Mouse (Mus musculus): Measurements from ENCODE around the gene Fam193a. TPM values are rescaled to one million over a fixed set of nuclear protein-coding genes. Genes with fewer than 3 reads are reported as not detected.

Fam193a gene
- polyA plus RNA-seq, 1 experiment, result 40.2 TPM

DNA sequence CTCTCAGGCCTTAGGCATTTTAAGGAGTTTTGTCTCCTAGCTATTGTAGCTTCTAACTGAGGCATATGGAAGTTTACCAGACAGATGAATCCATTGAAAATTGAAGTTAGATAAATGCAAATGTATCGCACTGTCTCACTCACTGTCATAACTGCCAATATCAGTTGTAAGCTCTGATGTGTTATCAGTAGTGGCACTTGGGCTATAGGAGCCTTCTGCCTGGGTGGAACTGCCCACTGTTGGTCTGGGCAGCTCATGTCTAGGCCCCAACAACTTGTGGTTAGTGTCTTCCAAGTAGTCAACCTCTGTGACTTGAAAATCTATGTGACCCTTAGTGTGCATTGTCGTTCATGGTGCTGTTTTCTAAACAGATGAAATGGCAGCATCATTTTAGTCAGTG, 72.1 kb downstream of the Fam193a start:
- H3K36me3 ChIP-seq (ENCODE audit: control insufficient read depth, insufficient read depth, low read length, poor library complexity, severe bottlenecking), result peaks cover 22% of the 10 kb centered on the region

GRCm38 (mm10) chr5:34446207-34446606, 76.5 kb downstream of the Fam193a start:
- no peak overlapping the region for H3K4me3 ChIP-seq (ENCODE audit: low read depth, low read length)
- no peak overlapping the region for H3K9ac ChIP-seq (ENCODE audit: low read depth, poor library complexity, severe bottlenecking)
- H3K27me3 ChIP-seq (ENCODE audit: control insufficient read depth, insufficient read depth, low read length, poor library complexity, severe bottlenecking), result no peaks in the 10 kb centered on the region
- TF ChIP-seq POLR2A (IDR thresholded peaks at IDR 0.05; ENCODE audit: insufficient read depth, low read length) (no peak), EP300 (IDR thresholded peaks at IDR 0.05; ENCODE audit: insufficient read depth, low read depth, low read length) (no peak), CTCF (IDR thresholded peaks at IDR 0.05; ENCODE audit: low read depth, low read length) (no peak)
- H3K9me3 ChIP-seq (replicated peaks; ENCODE audit: control insufficient read depth, insufficient read depth, low read length, poor library complexity, severe bottlenecking), result no peaks in the 10 kb centered on the region
- no peaks in the 10 kb centered on the region for H3K4me1 ChIP-seq (ENCODE audit: control insufficient read depth, insufficient read depth, low read length)
- H3K36me3 ChIP-seq (ENCODE audit: control insufficient read depth, insufficient read depth, low read length, poor library complexity, severe bottlenecking), result peaks cover 15% of the 10 kb centered on the region
- H3K27ac ChIP-seq (ENCODE audit: insufficient read depth, low read length), result no peak overlapping the region

More for the DNA sequence above, 72.1 kb downstream of the Fam193a start:
- no peak for TF ChIP-seq EP300 (IDR thresholded peaks at IDR 0.05; ENCODE audit: insufficient read depth, low read depth, low read length)
- TF ChIP-seq CTCF (IDR thresholded peaks at IDR 0.05; ENCODE audit: low read depth, low read length), result no peak
- TF ChIP-seq POLR2A (IDR thresholded peaks at IDR 0.05; ENCODE audit: insufficient read depth, low read length), result no peak
- Histone ChIP-seq H3K27me3 (ENCODE audit: control insufficient read depth, insufficient read depth, low read length, poor library complexity, severe bottlenecking) (no peaks in the 10 kb centered on the region), H3K27ac (ENCODE audit: insufficient read depth, low read length) (no peak overlapping the region), H3K4me3 (ENCODE audit: low read depth, low read length) (no peak overlapping the region), H3K9ac (ENCODE audit: low read depth, poor library complexity, severe bottlenecking) (no peak overlapping the region), H3K4me1 (ENCODE audit: control insufficient read depth, insufficient read depth, low read length) (peaks cover 4% of the 10 kb centered on the region), H3K9me3 (replicated peaks; ENCODE audit: control insufficient read depth, insufficient read depth, low read length, poor library complexity, severe bottlenecking) (no peaks in the 10 kb centered on the region)

- peaks cover 19% of the 10 kb centered on the region for H3K36me3 ChIP-seq (ENCODE audit: control insufficient read depth, insufficient read depth, low read length, poor library complexity, severe bottlenecking)
- no peak overlapping the region for H3K4me3 ChIP-seq (ENCODE audit: low read depth, low read length)
Measured at GRCm38 (mm10) chr5:34458994-34459393, 89.3 kb downstream of the Fam193a start.

GRCm38 (mm10) chr5:34461294-34461693, 91.6 kb downstream of the Fam193a start:
- H3K4me1 ChIP-seq (ENCODE audit: control insufficient read depth, insufficient read depth, low read length), result no peaks in the 10 kb centered on the region
- no peaks in the 10 kb centered on the region for H3K9me3 ChIP-seq (replicated peaks; ENCODE audit: control insufficient read depth, insufficient read depth, low read length, poor library complexity, severe bottlenecking)
- H3K27me3 ChIP-seq (ENCODE audit: control insufficient read depth, insufficient read depth, low read length, poor library complexity, severe bottlenecking), result no peaks in the 10 kb centered on the region
- H3K9ac ChIP-seq (ENCODE audit: low read depth, poor library complexity, severe bottlenecking), result no peak overlapping the region
- no peak overlapping the region for H3K27ac ChIP-seq (ENCODE audit: insufficient read depth, low read length)
- H3K36me3 ChIP-seq (ENCODE audit: control insufficient read depth, insufficient read depth, low read length, poor library complexity, severe bottlenecking), result peaks cover 31% of the 10 kb centered on the region
- TF ChIP-seq CTCF (IDR thresholded peaks at IDR 0.05; ENCODE audit: low read depth, low read length) (no peak), EP300 (IDR thresholded peaks at IDR 0.05; ENCODE audit: insufficient read depth, low read depth, low read length) (no peak), POLR2A (IDR thresholded peaks at IDR 0.05; ENCODE audit: insufficient read depth, low read length) (no peak)
- no peak overlapping the region for H3K4me3 ChIP-seq (ENCODE audit: low read depth, low read length)

More at GRCm38 (mm10) chr5:34458994-34459393, 89.3 kb downstream of the Fam193a start:
- no peaks in the 10 kb centered on the region for H3K9me3 ChIP-seq (replicated peaks; ENCODE audit: control insufficient read depth, insufficient read depth, low read length, poor library complexity, severe bottlenecking)
- H3K27ac ChIP-seq (ENCODE audit: insufficient read depth, low read length), result no peak overlapping the region
- H3K27me3 ChIP-seq (ENCODE audit: control insufficient read depth, insufficient read depth, low read length, poor library complexity, severe bottlenecking), result no peaks in the 10 kb centered on the region
- no peaks in the 10 kb centered on the region for H3K4me1 ChIP-seq (ENCODE audit: control insufficient read depth, insufficient read depth, low read length)
- TF ChIP-seq CTCF (IDR thresholded peaks at IDR 0.05; ENCODE audit: low read depth, low read length), result no peak
- no peak for TF ChIP-seq POLR2A (IDR thresholded peaks at IDR 0.05; ENCODE audit: insufficient read depth, low read length)
- no peak for TF ChIP-seq EP300 (IDR thresholded peaks at IDR 0.05; ENCODE audit: insufficient read depth, low read depth, low read length)
- H3K9ac ChIP-seq (ENCODE audit: low read depth, poor library complexity, severe bottlenecking), result no peak overlapping the region

DNA sequence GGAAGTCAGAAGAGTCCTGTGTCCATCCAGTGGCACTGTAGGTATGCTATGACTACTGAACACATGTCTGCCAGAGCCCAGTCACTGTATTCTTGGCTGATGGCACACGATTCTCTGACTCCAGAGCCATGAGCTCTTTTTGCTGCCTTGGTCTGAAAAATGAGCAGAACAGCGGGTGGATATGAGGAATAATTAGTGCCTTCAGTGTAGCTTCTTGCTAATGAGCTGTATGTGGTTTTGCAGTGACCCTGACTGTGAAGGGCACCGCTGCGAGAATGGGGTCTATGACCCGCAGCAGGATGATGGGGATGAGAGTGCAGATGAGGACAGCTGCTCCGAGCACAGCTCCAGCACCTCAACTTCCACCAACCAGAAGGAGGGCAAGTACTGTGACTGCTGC, 92.1 kb downstream of the Fam193a start:
- Histone ChIP-seq H3K36me3 (ENCODE audit: control insufficient read depth, insufficient read depth, low read length, poor library complexity, severe bottlenecking) (peaks cover 35% of the 10 kb centered on the region), H3K9me3 (replicated peaks; ENCODE audit: control insufficient read depth, insufficient read depth, low read length, poor library complexity, severe bottlenecking) (no peaks in the 10 kb centered on the region), H3K4me1 (ENCODE audit: control insufficient read depth, insufficient read depth, low read length) (no peaks in the 10 kb centered on the region), H3K4me3 (ENCODE audit: low read depth, low read length) (no peak overlapping the region), H3K9ac (ENCODE audit: low read depth, poor library complexity, severe bottlenecking) (no peak overlapping the region), H3K27ac (ENCODE audit: insufficient read depth, low read length) (no peak overlapping the region), H3K27me3 (ENCODE audit: control insufficient read depth, insufficient read depth, low read length, poor library complexity, severe bottlenecking) (no peaks in the 10 kb centered on the region)
- TF ChIP-seq CTCF (IDR thresholded peaks at IDR 0.05; ENCODE audit: low read depth, low read length) (no peak), EP300 (IDR thresholded peaks at IDR 0.05; ENCODE audit: insufficient read depth, low read depth, low read length) (no peak), POLR2A (IDR thresholded peaks at IDR 0.05; ENCODE audit: insufficient read depth, low read length) (no peak)

DNA sequence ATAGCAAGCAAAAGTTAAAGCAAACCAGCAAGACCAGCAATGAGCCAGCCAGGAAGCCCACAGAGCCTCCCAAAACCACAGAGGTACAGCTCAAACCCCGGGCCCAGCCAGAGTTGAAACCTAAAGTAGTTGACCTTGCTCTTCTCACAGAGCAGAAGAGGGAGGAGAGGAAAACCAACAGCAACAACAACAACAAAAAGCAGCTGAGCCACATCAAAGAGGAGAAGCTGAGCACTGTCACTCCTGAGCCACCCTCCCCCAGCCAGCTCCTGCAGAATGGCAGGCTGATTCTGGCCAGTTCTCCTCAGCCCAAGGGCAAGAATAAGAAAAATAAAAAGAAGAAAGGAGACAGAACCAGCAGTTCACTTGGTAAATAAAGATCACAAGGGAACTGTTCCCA, 96.3 kb downstream of the Fam193a start:
- Histone ChIP-seq H3K9ac (ENCODE audit: low read depth, poor library complexity, severe bottlenecking) (no peak overlapping the region), H3K4me1 (ENCODE audit: control insufficient read depth, insufficient read depth, low read length) (no peaks in the 10 kb centered on the region), H3K4me3 (ENCODE audit: low read depth, low read length) (no peak overlapping the region), H3K27ac (ENCODE audit: insufficient read depth, low read length) (no peak overlapping the region), H3K36me3 (ENCODE audit: control insufficient read depth, insufficient read depth, low read length, poor library complexity, severe bottlenecking) (peaks cover 17% of the 10 kb centered on the region), H3K9me3 (replicated peaks; ENCODE audit: control insufficient read depth, insufficient read depth, low read length, poor library complexity, severe bottlenecking) (no peaks in the 10 kb centered on the region), H3K27me3 (ENCODE audit: control insufficient read depth, insufficient read depth, low read length, poor library complexity, severe bottlenecking) (no peaks in the 10 kb centered on the region)
- TF ChIP-seq POLR2A (IDR thresholded peaks at IDR 0.05; ENCODE audit: insufficient read depth, low read length) (no peak), CTCF (IDR thresholded peaks at IDR 0.05; ENCODE audit: low read depth, low read length) (no peak), EP300 (IDR thresholded peaks at IDR 0.05; ENCODE audit: insufficient read depth, low read depth, low read length) (no peak)
